Mouse (Mus musculus): Measurements from ENCODE around the gene Myo16.

DNA sequence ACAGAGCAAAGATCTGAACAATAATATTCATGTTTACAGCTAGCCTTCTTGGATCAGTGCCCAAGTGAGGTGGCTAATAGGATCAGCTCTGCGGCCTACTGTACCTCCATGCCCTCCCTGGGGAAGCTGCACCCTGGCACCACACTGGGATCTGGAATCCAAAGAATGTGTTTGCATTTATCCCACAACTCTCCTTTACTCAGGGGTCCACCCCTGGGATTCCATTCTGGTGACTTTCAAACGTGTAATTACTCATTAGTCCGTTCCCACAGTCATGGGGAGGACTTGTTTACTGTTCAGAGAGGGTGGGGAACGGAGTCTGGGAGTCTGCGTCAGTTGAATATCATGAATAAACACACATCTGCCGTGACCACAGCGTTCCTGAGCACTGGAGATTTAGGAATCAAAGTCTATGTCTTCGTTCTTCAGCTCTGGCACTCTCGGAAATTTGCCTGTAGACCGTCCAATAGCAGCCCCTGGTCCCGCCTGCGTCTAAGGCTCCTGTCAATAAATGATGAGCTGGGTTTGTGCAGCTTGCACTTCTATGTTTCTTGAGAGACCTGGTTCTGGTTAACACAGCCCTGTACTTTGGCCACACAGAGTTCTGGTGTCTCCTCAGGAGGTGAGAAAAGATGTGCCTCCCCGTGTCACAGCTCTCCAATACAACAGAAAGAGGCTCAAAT is 511.3 kb downstream of the Myo16 start:
- TF ChIP-seq POLR2A (IDR thresholded peaks at IDR 0.05; ENCODE audit: low read depth, low read length): no peak
- TF ChIP-seq CTCF (conservative IDR thresholded peaks at IDR 0.05; ENCODE audit: insufficient read depth, insufficient read length, low read depth, low read length): no peak

Data from kidney, adult 2 months (tissue).